Mouse (Mus musculus) myocyte (in vitro differentiated cells): ENCODE data around the gene Clec2g. TPM values are rescaled to one million over a fixed set of nuclear protein-coding genes. Genes with fewer than 3 reads are reported as not detected.
"Not testable (repeated sequence)": the region's sequence is repeated elsewhere in the genome, so short reads cannot be mapped to it uniquely, and the experiment has no call there.

Experiments
- H3K27me3 ChIP-seq: one replicate; pipeline ENCODE4 v1.6.1; 2011; ENCODE audit not compliant: control insufficient read depth, insufficient read depth, insufficient read length
- H3K36me3 ChIP-seq: one replicate; pipeline ENCODE4 v1.6.1; 2011; ENCODE audit not compliant: control insufficient read depth, insufficient read depth
- H3K4me2 ChIP-seq: one replicate; pipeline ENCODE4 v1.6.1; 2011; ENCODE audit warnings: low read depth, control low read depth
- H3K4me3 ChIP-seq: one replicate; pipeline ENCODE4 v1.5.1; 2011; ENCODE audit warnings: mild to moderate bottlenecking, control low read depth, moderate library complexity
- H3K79me2 ChIP-seq: one replicate; pipeline ENCODE4 v1.6.1; 2011; ENCODE audit not compliant: control insufficient read depth, insufficient read depth
- H3ac ChIP-seq: one replicate; pipeline ENCODE4 v1.6.1; 2011; ENCODE audit not compliant: control insufficient read depth, insufficient read length
- CEBPB ChIP-seq: IDR thresholded peaks from 2 replicates; pipeline ENCODE4 v1.6.1; 2011; ENCODE audit warnings: mild to moderate bottlenecking, moderate library complexity; ENCODE audit not compliant: poor library complexity, insufficient read depth, severe bottlenecking
- E2F4 ChIP-seq: IDR thresholded peaks from one replicate; pipeline ENCODE4 v1.6.1; 2011; ENCODE audit warnings: mild to moderate bottlenecking, control low read depth, moderate library complexity; ENCODE audit not compliant: insufficient read depth
- MAX ChIP-seq: IDR thresholded peaks from one replicate; pipeline ENCODE4 v1.6.1; 2011; ENCODE audit warnings: low read depth, mild to moderate bottlenecking, control low read depth
- MYOD1 ChIP-seq, 3 experiments: IDR thresholded peaks; one replicate each; pipeline ENCODE4 v1.6.1; 2011; ENCODE audit warnings: control low read depth in 2 of 3, low read depth in 2 of 3, mild to moderate bottlenecking in 2 of 3, moderate library complexity in 1 of 3; ENCODE audit not compliant: insufficient read length in 2 of 3, control insufficient read depth in 1 of 3
- MYOG ChIP-seq, 3 experiments: IDR thresholded peaks; one replicate each; pipeline ENCODE4 v1.6.1; 2011; ENCODE audit warnings: control low read depth in 2 of 3, low read depth in 2 of 3, mild to moderate bottlenecking in 2 of 3; ENCODE audit not compliant: insufficient read length in 2 of 3, control insufficient read depth in 1 of 3, insufficient read depth in 1 of 3
- POLR2A ChIP-seq: IDR thresholded peaks from one replicate; pipeline ENCODE4 v1.6.1; 2011; ENCODE audit warnings: low read depth, mild to moderate bottlenecking, control low read depth, moderate library complexity; ENCODE audit not compliant: insufficient read length
- POLR2AphosphoS2 ChIP-seq: IDR thresholded peaks from one replicate; pipeline ENCODE4 v1.6.1; 2011; ENCODE audit warnings: low read depth, control low read depth; ENCODE audit not compliant: insufficient read length
- REST ChIP-seq: IDR thresholded peaks from one replicate; pipeline ENCODE4 v1.6.1; 2011; ENCODE audit warnings: mild to moderate bottlenecking, control low read depth, moderate library complexity; ENCODE audit not compliant: insufficient read depth, insufficient read length
- SRF ChIP-seq: IDR thresholded peaks from one replicate; pipeline ENCODE4 v1.6.1; 2011; ENCODE audit warnings: low read depth; ENCODE audit not compliant: control insufficient read depth, insufficient read length
- TCF12 ChIP-seq: IDR thresholded peaks from one replicate; pipeline ENCODE4 v1.6.1; 2011; ENCODE audit warnings: mild to moderate bottlenecking, control low read depth; ENCODE audit not compliant: poor library complexity, insufficient read depth, severe bottlenecking
- TCF3 ChIP-seq: IDR thresholded peaks from one replicate; pipeline ENCODE4 v1.6.1; 2011; ENCODE audit warnings: low read depth, control low read depth; ENCODE audit not compliant: insufficient read length
- USF1 ChIP-seq: IDR thresholded peaks from one replicate; pipeline ENCODE4 v1.6.1; 2011; ENCODE audit warnings: low read depth, mild to moderate bottlenecking, control low read depth, moderate library complexity
- polyA plus RNA-seq: library from polyadenylated mRNA; unstranded; fragments of >200 nt; fragmentation: generic; extraction: Trizol; gene quantifications from one replicate; pipeline ENCODE4 v1.2.1, GENCODE M21; 2012; ENCODE audit warnings: missing spikeins

Clec2g gene
- polyA plus RNA-seq, 1 experiment = not detected

DNA sequence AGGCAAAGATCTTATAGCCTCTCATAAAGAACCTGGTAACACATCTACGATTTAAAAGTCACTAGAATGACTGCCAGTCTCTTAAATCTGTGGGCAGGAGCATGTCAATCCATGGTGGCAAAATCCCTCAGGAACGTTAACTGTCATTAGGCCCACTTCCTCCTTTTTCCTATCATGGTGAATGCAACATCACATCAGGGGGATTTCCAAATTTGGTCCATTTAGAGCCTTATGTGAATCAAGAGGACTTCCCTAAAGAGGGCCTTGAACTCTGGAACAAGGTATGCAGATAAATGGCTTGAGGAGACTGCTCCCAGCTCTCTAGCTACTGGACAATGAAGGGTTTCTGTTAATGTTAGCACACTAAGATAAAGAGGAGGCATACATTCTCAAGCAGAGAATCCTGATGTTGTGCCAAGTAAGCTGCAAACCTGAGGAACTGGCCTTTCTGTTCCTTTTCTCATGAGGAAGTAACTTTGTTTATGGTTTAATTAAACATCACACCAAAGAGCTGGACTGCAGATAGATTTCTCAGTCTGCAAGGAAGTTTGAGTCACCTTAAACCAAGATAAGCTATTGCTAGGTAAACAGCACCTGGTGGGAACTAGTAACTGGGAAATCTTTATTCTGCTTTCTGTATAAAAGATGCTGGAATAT is 20.5 kb upstream of the Clec2g start:
- H3K4me2 ChIP-seq = no peak overlapping the region
- H3K4me3 ChIP-seq = no peak overlapping the region
- TF ChIP-seq SRF = no peak
- TF ChIP-seq CEBPB = no peak
- no peak for TF ChIP-seq MYOG (IDR thresholded peaks at IDR 0.05; ENCODE audit: control insufficient read depth in 1 of 3, insufficient read depth in 1 of 3, insufficient read length in 2 of 3, low read depth in 2 of 3)
- TF ChIP-seq POLR2A = no peak
- TF ChIP-seq E2F4 = no peak
- TF ChIP-seq REST = no peak
- TF ChIP-seq POLR2AphosphoS2 = no peak
- TF ChIP-seq MAX = no peak
- no peak for TF ChIP-seq TCF3
- TF ChIP-seq TCF12 = no peak
- no peak for TF ChIP-seq MYOD1 (IDR thresholded peaks at IDR 0.05; ENCODE audit: control insufficient read depth in 1 of 3, insufficient read length in 2 of 3, low read depth in 2 of 3)
- no peak for TF ChIP-seq USF1
- H3K27me3 ChIP-seq = no peaks in the 10 kb centered on the region
- no peak overlapping the region for H3ac ChIP-seq
- no peaks in the 10 kb centered on the region for H3K79me2 ChIP-seq
- no peaks in the 10 kb centered on the region for H3K36me3 ChIP-seq

DNA sequence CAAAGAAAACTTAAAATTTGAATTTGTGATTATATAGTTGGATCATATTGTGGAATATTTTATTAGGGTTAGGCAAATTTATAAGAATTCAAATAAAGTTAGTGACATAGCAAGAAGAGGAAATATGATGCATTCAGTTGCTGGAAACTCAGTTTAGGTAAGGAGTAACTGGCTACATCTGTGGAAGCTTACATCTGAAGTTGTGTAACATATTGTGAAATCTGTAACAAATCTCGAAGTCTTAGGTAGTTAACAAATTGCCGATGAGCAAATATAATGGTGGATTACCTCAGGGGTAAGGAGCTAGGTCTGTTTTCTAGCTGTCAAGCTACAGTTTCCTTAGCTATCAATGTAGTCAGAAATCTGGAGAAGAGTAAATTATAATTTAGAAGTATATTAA is 16.9 kb upstream of the Clec2g start:
- Histone ChIP-seq H3K27me3 (no peaks in the 10 kb centered on the region), H3ac (no peak overlapping the region), H3K36me3 (no peaks in the 10 kb centered on the region), H3K79me2 (no peaks in the 10 kb centered on the region), H3K4me2 (no peak overlapping the region), H3K4me3 (no peak overlapping the region)
- TF ChIP-seq MYOG (IDR thresholded peaks at IDR 0.05; ENCODE audit: control insufficient read depth in 1 of 3, insufficient read depth in 1 of 3, insufficient read length in 2 of 3, low read depth in 2 of 3) (no peak), POLR2AphosphoS2 (no peak)

DNA sequence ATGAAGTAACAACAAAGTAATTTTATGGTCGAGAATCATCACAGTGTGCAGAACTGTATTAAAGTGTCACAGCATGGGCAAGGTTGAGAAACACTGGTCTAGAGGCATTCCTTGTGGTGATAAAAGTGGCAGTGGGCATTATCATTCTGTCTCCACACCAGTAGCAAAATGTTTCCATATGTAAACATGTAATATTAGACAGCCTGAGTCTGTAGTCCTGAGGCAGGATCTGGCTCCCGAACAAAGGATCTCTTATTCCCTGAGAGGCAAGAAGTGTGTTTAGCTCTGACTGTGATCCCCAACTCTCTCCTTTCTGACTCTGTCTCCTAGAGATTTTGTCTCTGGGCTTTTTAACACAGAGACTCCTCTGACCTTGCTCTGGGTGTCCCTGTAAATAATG is 1.1 kb upstream of the Clec2g start:
- Histone ChIP-seq H3K27me3 (no peaks in the 10 kb centered on the region), H3ac (no peak overlapping the region), H3K4me2 (no peak overlapping the region), H3K79me2 (no peaks in the 10 kb centered on the region), H3K4me3 (no peak overlapping the region), H3K36me3 (no peaks in the 10 kb centered on the region)
- TF ChIP-seq REST (no peak), CEBPB (no peak), POLR2A (no peak), SRF (no peak), MYOG (IDR thresholded peaks at IDR 0.05; ENCODE audit: control insufficient read depth in 1 of 3, insufficient read depth in 1 of 3, insufficient read length in 2 of 3, low read depth in 2 of 3) (no peak), TCF12 (no peak), MAX (no peak), USF1 (no peak), POLR2AphosphoS2 (no peak)

DNA sequence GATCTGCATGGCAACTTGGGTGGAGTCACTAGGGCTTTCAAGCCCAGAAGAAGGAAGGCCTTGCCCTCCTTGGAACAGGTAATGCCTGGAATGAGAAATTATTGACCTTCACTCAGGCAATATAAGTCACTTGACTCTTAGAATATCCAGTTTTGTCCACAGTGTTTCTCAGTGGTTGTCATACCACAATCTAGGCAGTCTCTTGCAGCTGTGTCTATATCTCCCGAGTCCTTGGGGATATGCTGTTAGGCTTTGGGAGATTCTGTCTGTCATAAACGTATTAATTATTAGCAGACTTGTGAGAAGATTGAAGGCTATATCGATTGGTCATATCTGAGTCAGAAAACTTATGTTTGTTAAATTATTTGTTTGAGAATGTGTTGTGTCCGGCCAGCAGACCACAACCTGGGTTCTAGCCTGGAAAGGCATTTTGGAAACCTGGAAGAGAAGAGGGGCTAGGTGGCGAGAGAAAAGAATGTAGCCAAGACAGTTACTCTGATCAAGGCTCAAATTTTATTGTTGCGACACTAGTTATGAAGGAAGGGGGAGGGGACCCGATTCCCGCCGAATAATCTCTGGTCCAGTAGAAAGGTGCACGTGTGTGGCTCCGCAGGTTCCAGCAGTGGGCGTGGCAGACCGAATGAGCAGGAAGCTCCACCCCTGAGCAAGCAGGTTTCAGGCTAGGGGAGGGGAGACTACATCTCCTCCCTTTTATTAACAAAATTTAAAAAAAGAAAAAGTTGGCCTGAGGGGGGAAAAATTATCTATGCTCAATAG is 1.9 kb downstream of the Clec2g start:
- H3K27me3 ChIP-seq, H3ac ChIP-seq, H3K4me3 ChIP-seq, H3K4me2 ChIP-seq, H3K79me2 ChIP-seq, H3K36me3 ChIP-seq: not testable (repeated sequence)

DNA sequence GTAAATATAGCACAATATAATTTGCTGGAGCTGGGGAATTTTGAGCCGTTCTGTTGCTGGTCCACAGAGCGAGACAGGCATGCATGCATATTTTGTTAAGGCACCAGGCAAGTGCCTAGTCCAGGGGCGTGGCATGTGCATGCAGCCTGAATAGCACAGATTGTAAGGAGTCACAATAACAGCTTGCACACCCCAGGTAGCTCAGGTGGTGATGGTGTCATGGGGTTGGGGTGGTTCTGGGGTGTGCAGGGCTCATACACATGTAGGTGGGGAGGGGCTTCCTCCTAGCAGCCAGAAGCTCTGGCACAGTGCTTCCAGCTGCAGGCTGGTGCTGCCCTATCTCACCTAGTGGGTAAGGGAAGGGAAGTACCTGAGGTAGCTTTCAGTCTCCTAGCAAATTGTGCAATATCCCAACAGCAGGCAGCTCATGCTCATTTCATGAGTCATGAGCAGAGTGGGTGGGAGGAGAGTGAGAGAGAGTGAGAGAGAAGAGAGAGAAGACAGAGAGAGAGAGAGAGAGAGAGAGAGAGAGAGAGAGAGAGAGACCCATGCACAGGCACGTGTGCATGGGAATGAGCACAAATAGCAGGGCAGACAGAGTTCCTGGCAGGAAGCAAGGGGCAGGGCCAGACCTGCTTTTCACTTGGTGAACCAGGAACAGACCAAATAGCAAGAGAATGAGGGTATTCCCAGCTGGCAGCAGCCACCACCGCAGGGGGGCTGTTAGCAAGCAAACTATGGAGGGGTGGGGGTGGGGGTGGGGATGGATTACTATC is 7.7 kb downstream of the Clec2g start:
- Histone ChIP-seq H3K36me3 (no peaks in the 10 kb centered on the region), H3ac (no peak overlapping the region), H3K4me3 (no peak overlapping the region), H3K4me2 (no peak overlapping the region), H3K27me3 (no peaks in the 10 kb centered on the region), H3K79me2 (no peaks in the 10 kb centered on the region)
- no peak for TF ChIP-seq USF1
- no peak for TF ChIP-seq POLR2AphosphoS2
- no peak for TF ChIP-seq MYOG (IDR thresholded peaks at IDR 0.05; ENCODE audit: control insufficient read depth in 1 of 3, insufficient read depth in 1 of 3, insufficient read length in 2 of 3, low read depth in 2 of 3)
- TF ChIP-seq POLR2A = no peak
- TF ChIP-seq TCF3 = no peak
- no peak for TF ChIP-seq TCF12
- TF ChIP-seq MAX = no peak
- no peak for TF ChIP-seq MYOD1 (IDR thresholded peaks at IDR 0.05; ENCODE audit: control insufficient read depth in 1 of 3, insufficient read length in 2 of 3, low read depth in 2 of 3)
- no peak for TF ChIP-seq CEBPB
- TF ChIP-seq REST = no peak
- no peak for TF ChIP-seq SRF
